Mouse (Mus musculus): ENCODE measurements around the gene Nkx2-3. TPM values are rescaled to one million over a fixed set of nuclear protein-coding genes. Genes with fewer than 3 reads are reported as not detected.

Nkx2-3 gene
- polyA plus RNA-seq (2012; rRNA removed): 18.3 and 21.8 TPM in 2 replicates

DNA sequence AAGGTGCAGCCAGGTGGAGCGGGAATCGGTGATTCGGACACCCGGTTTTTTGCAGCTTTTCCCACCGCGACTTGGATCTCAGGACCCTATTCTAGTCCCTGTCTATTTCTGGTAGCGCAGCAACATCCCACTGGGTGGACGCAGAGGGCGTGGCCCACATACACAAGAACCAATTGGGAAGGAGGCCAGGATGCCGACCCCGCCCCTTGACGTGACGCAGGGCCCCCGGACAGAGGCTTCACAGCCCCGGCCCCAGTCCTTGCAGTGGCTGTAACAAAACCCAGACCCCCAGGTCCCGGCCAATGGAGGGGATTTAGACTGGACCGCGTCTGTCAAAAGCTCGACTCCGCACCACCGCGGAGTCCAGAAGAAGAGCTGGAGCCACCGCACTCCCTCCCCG lies at the start of gene Nkx2-3:
Nkx2-3 (plus strand) TSS at position 275 of the 400 bp plus-strand sequence.

Other genes with a start within 250 kb of the Nkx2-3 start
- gene Hpse2, start 224.0 kb upstream of the Nkx2-3 start, polyA plus RNA-seq (2012; rRNA removed): 0.21 and 0.45 TPM in 2 replicates
- gene Cnnm1, start 171.9 kb upstream of the Nkx2-3 start, polyA plus RNA-seq (2012; rRNA removed): 1.2 and 2.3 TPM in 2 replicates
- gene Got1, start 87.7 kb upstream of the Nkx2-3 start, polyA plus RNA-seq (2012; rRNA removed): 28.8 and 31.6 TPM in 2 replicates
- 57.0 and 68.7 TPM in 2 replicates for gene Slc25a28, start 62.6 kb downstream of the Nkx2-3 start, polyA plus RNA-seq (2012; rRNA removed)
- 8.0 and 8.6 TPM in 2 replicates for gene Entpd7, start 77.3 kb downstream of the Nkx2-3 start, polyA plus RNA-seq (2012; rRNA removed)
- 3.7 and 4.1 TPM in 2 replicates for gene Cutc, start 140.7 kb downstream of the Nkx2-3 start, polyA plus RNA-seq (2012; rRNA removed)
- 11.6 and 13.6 TPM in 2 replicates for gene Cox15, start 140.7 kb downstream of the Nkx2-3 start, polyA plus RNA-seq (2012; rRNA removed)
- gene Abcc2, start 169.9 kb downstream of the Nkx2-3 start, polyA plus RNA-seq (2012; rRNA removed): 0.12 and 0.24 TPM in 2 replicates

Data from colon, adult 2 months (tissue).